Mouse (Mus musculus) right cerebral cortex, postnatal 4 days (tissue): Measurements from ENCODE around the gene Arhgef28.

Experiments
- DNase-seq: peaks from one replicate; pipeline ENCODE4 v3.0.0-alpha.2; 2022

Gene Arhgef28

GRCm38 (mm10) chr13:97954051-97954450 is 252.2 kb downstream of the Arhgef28 start:
- no peak for DNase-seq

GRCm38 (mm10) chr13:97953526-97953925 is 252.7 kb downstream of the Arhgef28 start:
- DNase-seq, result no peak

DNA sequence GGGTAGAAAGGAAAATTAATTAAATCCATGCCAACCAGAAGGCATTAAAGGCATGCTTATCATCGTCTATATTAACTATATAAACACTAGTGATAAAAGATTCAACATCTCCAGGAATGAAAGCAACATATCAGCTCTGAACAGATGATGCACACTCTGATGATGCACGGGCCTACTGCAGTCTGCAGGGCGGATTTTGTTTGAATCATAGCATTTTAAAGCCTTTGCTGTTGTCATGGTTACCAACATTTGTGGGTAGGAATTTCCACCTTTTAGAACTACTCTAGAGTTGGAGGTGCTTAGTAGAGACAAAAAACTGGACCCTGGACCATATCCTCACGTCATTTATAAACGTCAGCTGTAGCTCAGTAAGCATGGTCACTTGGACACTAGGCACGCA is 257.4 kb downstream of the Arhgef28 start:
- DNase-seq, result no peak

GRCm38 (mm10) chr13:97947598-97947997 is 258.6 kb downstream of the Arhgef28 start:
- DNase-seq, result no peak

GRCm38 (mm10) chr13:97946422-97946821 is 259.8 kb downstream of the Arhgef28 start:
- DNase-seq, result no peak

- no peak for DNase-seq
Observed at GRCm38 (mm10) chr13:97941909-97942680, 264.1 kb downstream of the Arhgef28 start.

DNA sequence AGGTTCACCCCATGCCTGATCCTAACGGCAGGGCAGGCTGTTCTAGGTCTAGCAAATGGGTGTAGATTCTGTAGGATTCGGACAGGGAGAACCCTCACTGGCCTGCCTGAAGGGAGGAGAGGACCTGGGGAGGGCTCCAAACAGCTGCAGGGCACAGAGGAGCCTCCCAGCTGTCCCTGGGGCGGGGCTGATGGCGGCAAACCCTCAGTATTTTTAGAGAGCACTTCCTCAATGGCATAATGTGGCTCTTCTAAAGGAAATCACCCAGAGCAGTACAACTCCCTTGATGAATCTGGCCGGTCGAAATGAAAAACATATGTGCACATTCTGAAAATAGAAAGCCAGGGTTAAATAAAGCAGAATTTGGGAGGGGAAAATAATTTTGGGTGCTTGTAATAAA is 265.1 kb downstream of the Arhgef28 start:
- no peak for DNase-seq

- peak; percentile 57 for DNase-seq
Observed at GRCm38 (mm10) chr13:97939433-97940160, 266.6 kb downstream of the Arhgef28 start.

- DNase-seq, result peak; percentile 99
Observed at GRCm38 (mm10) chr13:97938596-97939297, 267.5 kb downstream of the Arhgef28 start.

DNA sequence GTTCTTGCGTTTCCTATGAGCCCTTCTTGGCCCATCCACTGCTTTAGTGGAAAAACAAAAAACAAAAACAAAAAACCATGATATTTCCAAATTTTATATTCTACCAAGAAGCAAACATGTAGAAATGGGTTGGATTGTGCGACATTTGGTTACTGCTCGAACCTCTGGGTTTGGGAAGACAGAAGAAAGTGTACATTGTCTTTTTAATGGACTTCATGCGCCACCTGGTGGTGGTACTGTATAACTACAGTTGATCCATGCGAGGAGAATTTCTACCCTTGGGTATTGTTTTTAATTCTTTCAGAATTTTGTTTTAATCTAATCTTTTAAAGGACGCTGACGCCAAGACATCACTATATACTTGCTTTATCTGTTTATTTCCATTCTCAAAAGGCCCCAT is 268.3 kb downstream of the Arhgef28 start:
- DNase-seq, result peak; percentile 85

GRCm38 (mm10) chr13:97928135-97928497 is 278.1 kb downstream of the Arhgef28 start:
- DNase-seq, result no peak

GRCm38 (mm10) chr13:97927376-97928134 is 278.7 kb downstream of the Arhgef28 start:
- no peak for DNase-seq

DNA sequence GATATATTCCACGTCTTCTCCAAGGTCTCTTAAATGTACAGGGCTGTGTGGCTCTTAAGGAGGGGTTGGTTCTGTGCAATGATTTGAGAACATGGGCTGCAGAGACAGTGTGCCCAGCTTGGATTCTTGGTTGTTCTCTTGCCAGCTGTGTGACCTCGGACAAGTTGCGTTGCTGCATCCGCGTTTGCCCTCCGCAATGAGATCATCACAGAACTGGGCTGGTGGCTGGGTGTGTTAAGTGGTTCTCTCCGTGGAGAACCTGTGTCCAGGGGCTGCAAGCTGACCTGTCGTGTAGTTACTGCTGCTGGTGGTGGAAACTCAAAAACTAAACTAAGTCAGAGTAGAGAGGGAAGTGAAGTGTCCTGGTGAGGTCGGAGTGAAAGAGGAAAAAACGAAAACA is 279.9 kb downstream of the Arhgef28 start:
- no peak for DNase-seq

DNA sequence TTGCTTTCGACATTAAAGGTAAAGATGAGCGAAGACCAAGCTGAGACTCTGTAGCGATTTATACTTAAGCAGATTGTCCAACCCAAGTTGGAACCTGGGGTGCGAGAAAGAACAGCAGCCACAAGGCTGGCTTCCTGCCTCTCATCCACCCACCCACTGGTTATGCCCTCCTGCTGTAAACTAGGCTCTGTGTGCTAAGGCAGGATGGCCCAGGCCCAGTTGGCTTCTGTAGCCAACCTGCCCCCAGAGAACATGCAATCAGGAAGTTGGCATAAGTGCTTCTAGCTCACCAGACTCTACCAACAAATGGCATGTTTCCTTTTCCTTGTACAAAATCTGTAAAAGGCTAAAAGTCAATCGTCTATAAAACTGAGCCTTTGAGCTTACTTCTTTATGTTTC is 283.2 kb downstream of the Arhgef28 start:
- no peak for DNase-seq

DNA sequence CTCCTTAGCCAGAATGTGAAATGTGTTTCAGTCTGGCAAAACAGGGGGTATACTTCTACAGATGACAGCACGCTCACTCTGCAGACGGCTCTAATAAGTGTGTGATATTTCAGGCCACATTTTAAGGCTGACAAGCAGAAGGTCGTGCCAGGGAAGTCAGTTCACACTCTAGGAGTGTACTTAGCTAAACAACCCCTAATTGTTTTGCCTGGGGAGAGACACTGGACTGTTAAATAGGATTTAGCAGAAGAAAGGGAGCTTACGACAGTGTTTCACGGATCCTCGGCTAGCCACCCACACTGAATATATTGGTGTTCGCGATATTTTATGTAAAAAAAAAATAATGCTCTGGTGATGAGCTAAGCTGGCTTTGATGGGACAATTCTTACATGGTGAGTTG is 286.6 kb downstream of the Arhgef28 start:
- no peak for DNase-seq

DNA sequence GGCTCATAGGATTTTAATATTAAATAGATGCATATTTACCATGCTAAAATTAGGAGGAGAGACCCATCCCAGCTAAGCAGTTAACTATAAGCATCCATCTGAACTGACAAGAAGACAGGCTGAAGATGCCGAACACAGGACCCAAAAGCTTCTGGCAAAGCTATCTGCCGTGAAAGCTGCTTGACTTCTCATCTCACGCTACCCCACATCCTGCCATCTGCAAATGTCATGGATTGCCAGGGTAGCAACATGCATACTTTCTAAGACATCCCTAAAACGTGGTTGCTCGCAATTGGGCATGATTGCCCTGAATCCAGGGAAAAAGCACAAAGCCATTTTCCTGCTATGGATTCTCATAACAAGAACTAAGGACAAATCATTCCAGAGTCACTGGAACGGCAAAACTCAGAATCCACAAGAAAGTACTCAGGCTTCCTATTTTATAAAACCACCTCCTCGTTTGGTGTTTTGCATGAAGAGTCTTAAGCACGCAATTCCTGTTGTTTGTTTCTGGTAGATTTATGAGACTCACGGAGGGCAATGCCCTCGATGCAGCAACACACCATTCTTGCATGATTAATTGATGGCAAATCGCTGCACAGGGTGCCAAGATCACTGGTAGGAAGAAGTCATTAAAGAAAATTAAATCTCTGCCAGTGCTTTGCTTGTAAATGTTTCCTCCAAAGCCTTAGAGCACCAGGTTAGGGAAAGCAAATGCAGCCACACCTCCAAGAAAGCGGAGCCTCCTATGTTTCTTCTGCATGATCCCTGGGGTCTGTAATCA is 287.9 kb downstream of the Arhgef28 start:
- no peak for DNase-seq

- peak; percentile 25 for DNase-seq
Observed at GRCm38 (mm10) chr13:97911013-97911412, 295.2 kb downstream of the Arhgef28 start.

DNA sequence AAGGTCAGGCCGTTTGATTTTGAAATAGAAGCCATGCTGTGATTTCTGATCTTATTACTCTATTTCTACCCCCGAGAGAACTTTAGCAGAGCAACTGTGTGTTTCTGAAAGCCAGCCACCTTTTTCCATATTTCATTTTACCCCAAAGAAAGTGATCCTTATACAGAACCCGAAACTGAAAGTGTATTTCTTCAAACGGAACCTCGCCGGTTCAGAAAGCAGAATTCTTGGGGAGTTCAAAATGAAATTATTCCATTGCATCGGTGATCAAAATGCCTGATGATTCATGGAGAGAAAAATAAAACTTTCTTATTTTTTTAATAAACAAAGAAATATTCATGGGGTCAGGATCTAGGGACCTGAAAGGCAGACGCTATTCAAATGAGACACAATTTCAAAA is 303.4 kb downstream of the Arhgef28 start:
- DNase-seq, result no peak

GRCm38 (mm10) chr13:97900380-97900758 is 305.9 kb downstream of the Arhgef28 start:
- peak; percentile 59 for DNase-seq

DNA sequence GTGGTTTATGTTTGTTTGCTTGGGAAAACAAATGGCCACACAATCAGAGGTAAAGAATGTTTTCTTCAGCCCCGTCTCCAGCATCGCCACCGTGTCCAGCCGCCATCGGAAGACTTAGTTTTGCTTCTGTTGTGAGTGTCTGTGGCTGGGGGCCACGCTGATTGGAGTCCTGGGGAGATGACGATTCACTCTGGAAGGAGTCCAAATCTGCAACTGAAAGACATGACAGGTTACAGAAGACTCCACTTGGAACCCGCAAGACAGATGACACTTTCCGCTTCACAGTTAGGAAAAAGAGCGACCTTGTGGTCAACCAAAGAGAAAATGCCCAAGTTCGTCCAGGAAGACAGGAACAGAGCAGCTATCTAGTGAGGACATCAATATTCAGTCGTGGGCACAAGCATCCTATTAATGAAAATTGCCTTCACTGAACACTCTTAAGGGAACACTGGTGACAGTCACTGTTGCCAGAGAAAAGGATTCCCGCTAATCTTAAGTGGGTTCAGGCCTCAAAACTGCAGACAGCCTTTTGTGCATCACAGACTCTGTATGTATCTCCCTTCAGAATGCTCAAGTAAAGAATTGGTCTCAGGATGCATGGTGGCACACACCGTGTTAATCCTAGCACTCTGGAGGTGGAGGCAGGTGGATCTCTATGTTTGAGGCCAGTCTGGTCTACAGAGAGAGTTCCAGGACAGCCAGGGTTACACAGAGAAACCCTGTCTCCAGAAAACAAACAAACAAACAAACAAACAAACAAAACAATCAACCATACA is 306.4 kb downstream of the Arhgef28 start:
- no peak for DNase-seq

DNA sequence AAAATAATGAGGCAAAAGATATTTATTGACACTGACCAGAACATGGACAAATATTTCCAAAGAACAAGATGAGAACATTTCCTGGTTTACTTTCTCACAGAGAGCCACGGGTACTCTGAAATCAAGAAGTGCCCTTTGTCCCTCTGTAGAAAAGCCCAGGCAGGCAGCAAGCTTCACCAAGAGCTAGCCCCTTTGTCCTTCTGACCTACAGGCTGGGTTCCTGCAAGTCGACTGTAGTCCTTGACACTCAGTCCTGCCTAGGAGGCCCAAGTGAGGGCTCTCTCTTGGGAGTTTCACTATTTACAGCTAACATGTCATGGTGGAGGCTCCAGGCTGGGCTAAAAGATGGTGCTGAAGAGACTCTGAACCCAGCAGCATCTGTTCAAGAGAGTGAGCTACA is 307.6 kb downstream of the Arhgef28 start:
- DNase-seq, result no peak
